Mouse (Mus musculus) T-helper 17 cell (primary cell): ENCODE measurements around the gene Krtap4-1.

Experiments
- in situ Hi-C, 2 experiments: fragments of 300-600 bp; cut with MboI, MseI; formaldehyde crosslinking; loops; 1 replicate in 1 of 2; 2 replicates in 1 of 2; pipeline ENCODE4 v1.15.1; 2025; ENCODE audit warnings: high pct_unique_total_duplicates in 2 of 2

Krtap4-1 gene

DNA sequence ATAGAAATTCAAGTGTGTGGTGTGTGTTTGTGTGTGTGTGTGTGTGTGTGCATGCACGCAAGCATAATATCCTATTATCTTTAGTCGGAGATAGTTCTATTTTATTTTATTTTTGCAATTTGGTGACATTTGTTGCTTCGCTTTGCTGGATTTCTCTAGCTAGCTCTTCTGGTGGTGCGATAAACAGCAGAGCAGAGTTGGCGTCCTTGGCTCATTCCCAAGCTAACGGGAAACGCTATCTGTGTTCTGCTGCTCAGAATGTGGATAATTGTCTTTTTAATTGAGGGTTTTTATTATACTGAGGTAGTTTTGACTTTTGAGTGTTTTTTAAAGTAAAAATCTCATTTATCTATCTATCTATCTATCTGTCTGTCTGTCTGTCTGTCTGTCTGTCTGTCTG is 42.9 kb downstream of the Krtap4-1 start:
- in situ Hi-C loops, result no loop called here

DNA sequence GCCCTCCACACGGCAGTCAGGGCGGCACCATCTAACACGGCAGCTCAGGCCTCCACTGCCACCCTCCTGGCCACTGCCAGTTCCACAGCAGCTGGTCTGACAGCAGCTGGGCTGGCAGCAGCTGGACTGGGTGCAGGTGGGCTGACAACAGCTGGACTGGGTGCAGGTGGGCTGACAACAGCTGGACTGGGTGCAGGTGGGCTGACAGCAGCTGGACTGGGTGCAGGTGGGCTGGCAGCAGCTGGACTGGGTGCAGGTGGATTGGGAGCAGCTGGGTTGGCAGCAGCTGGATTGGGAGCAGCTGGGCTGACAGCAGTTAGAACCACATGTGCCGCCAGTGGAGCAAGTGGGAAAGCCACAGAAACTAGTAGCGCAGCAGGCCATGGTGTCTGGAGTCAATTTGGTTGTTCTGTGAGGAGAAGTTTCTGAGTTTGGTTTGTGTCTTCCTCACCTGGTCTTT is 44.8 kb downstream of the Krtap4-1 start, which contains the start of gene Krtap1-4:
Krtap1-4 (minus strand) TSS at position 410 of the 460 bp plus-strand sequence.
- in situ Hi-C loops, result no loop called here

DNA sequence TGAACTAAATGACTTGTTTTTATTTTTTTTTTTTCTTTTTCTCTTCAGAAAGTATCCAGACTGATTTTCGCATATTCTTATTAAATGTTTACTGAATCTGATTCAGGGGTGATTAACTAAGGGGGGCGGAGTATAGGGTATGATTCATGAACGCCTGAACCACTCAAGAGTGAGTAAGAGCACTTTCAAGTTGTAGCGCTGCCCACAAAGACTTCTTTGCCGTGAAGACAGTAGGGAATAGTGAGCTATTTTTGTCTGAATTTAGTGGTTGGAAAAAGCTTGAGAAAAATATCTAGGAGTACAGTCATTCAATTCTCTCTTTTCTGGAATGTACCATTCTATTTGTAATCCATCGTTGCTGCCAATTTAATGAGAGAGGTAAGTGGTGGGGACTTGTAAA is 46.5 kb downstream of the Krtap4-1 start:
- in situ Hi-C loops, result no loop called here

DNA sequence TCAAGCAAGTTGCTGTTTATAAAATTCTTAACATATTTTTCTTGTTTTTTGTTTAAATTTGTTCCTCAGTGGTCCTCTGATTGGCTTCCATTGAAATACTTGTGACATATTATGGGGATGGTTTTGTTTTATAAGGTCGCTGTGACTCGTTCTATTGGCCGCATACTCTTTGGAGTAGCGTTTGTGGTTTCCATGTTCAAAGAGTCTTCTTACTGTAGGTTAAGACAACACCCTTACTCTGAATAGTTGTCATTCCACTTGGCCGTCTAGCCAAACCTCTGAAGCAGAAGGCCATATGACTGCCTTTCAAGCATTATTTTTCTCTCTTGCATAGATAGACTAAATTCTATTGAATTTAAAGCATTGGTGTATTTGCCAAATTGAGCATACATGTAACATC is 47.0 kb downstream of the Krtap4-1 start:
- in situ Hi-C loops, result no loop called here

DNA sequence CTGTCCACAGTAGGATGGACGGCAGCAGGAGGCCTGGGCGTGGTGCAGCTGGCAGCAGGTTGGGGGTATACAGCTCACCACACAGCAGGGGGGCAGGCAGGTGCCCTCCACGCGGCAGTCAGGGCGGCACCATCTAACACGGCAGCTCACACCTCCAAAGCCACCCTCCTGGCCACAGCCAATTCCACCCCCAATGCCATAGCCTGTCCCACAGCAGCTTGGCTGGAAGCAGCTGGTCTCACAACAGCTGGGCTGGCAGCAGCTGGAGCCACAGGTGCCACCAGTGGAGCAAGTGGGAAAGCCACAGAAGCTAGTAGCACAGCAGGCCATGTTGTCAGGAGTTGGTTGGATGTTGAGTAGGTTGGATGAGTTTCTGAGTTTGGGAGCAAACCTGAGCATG is 47.4 kb downstream of the Krtap4-1 start, which contains the start of gene Krtap1-5:
Krtap1-5 (minus strand) TSS at position 381 of the 400 bp plus-strand sequence.
- in situ Hi-C loops, result no loop called here
